Mouse (Mus musculus) C2C12 (cell line): Measurements from ENCODE around the gene Bst1.

Experiments
- CTCF ChIP-seq: IDR thresholded peaks from one replicate; pipeline ENCODE4 v1.5.1; 2011; ENCODE audit not compliant: control insufficient read depth, insufficient read depth, insufficient read length
- MAX ChIP-seq: IDR thresholded peaks from one replicate; pipeline ENCODE4 v1.6.1; 2011; ENCODE audit warnings: mild to moderate bottlenecking, control low read depth
- MYOD1 ChIP-seq: IDR thresholded peaks from one replicate; pipeline ENCODE4 v1.6.1; 2011; ENCODE audit warnings: low read depth; ENCODE audit not compliant: control insufficient read depth, insufficient read length
- MYOG ChIP-seq: IDR thresholded peaks from one replicate; pipeline ENCODE4 v1.6.1; 2011; ENCODE audit not compliant: control insufficient read depth, insufficient read length; ENCODE audit errors: extremely low read depth
- USF1 ChIP-seq: IDR thresholded peaks from one replicate; pipeline ENCODE4 v1.6.1; 2011; ENCODE audit warnings: low read depth, mild to moderate bottlenecking, control low read depth, moderate library complexity

DNA sequence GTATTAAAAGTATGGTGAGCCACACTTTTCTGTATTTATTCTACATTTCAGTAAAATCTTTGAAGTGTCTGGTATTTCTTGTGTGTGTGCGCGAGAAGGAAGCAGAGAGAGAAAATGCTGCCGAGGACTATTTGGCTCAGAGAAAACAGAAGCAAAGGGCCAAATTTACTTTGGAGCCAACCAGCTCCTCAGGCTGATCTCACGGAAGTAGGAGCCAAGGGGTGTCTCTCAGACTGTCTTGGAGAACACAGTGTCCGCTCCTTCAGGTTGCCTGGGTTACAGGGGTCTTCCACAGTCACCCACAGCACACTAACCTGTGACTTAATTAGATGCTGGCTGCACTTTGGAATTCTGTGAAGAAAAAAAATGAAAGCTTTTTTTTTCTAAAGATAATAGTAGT, 26.4 kb downstream of the Bst1 start:
- TF ChIP-seq CTCF = no peak
- no peak for TF ChIP-seq MYOD1
- TF ChIP-seq MYOG = no peak
- no peak for TF ChIP-seq MAX
- no peak for TF ChIP-seq USF1
